Mouse (Mus musculus): ENCODE measurements around the gene Egln2. TPM values are rescaled to one million over a fixed set of nuclear protein-coding genes. Genes with fewer than 3 reads are reported as not detected.

Gene Egln2
- polyA plus RNA-seq, 1 experiment from 2014 or later: 31.1 TPM

DNA sequence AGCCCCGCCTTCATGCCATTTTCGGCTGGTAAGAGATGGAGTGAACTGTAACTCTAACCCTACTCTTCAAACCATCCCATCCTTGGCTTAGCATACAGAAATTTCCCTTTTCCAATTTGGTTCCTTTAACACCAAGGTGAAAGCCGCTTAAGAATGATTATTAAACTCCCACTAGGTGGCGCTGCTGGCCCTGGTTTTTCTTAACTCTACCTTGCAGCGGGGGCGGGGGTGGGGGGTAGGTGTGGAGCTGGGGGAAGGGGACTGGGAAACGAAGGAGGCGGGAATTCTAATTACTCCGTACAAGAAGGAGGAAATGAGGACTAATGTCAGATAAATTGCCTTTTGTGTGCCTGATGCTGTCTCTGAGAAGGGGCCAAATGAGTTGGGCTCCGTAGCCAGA lies 34.0 kb downstream of the Egln2 start:
- Histone ChIP-seq H3K79me2 (ENCODE audit: inconsistent target) (no peaks in the 10 kb centered on the region), H3K4me3 (ENCODE audit: inconsistent target) (no peak overlapping the region), H3K36me3 (ENCODE audit: inconsistent target) (no peaks in the 10 kb centered on the region), H3K27ac (no peak overlapping the region)
- WGBS (ENCODE audit: missing documents): 13% methylated on average over 10 of the region's 10 CpGs

DNA sequence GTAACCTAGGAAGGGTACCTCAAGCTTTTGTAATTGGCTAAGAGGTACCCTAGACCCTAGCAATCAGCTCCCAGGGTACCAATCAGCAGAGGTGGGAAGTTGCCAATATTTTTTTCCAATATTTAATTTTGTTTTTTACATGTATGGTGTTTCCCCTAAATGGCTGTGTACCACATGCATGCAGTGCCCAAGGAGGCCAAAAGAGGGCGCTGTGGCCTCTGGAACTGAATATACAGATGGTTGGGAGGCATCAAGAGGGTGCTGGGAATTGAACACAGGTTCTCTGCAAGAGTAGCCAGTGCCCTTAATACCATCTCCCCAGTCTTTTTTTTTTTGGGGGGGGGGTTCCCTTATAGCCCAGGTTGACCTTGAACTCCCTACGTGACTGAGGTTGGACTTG lies 35.2 kb downstream of the Egln2 start:
- WGBS (ENCODE audit: missing documents): 65% methylated on average over 2 of the region's 2 CpGs
- Histone ChIP-seq H3K4me3 (ENCODE audit: inconsistent target) (no peak overlapping the region), H3K27ac (no peak overlapping the region), H3K36me3 (ENCODE audit: inconsistent target) (no peaks in the 10 kb centered on the region), H3K79me2 (ENCODE audit: inconsistent target) (no peaks in the 10 kb centered on the region)

DNA sequence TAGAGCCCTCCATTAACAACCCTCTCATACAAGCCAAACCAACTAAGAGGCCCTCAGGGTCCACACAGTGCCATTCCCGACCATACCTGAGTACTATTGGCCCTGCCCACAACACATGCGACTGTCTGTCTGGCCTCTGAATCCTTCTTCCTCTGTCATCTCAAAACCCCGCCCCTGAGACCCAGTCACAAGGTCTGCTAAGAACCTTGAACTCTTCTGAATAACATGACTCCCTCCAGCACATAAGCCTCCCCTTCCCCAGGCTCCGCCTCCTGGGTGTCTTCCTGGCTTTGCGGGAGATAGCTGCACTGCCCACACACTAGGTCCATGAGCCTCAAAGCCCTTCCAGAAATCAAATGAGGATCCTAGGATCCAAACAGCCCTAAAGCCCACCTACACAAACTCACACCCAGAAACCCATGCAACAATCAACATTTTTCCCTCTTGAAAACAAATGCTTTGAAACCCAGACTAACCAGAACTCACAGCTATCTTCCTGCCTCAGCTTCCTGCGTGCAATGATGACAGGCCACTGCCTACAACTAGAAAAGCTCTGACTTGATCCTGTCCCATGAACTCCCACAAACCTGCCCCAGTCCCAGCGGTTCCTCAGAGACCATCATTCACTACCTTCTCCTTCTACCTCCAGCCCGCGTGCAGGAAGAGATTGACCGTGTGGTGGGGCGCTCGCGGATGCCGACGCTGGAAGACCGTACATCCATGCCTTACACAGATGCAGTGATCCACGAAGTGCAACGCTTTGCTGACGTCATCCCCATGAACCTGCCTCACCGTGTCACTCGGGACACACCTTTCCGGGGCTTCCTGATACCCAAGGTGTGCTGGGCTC lies 35.9 kb downstream of the Egln2 start:
- H3K79me2 ChIP-seq (ENCODE audit: inconsistent target): no peaks in the 10 kb centered on the region
- 88% methylated on average over 22 of the region's 22 CpGs for WGBS (ENCODE audit: missing documents)

DNA sequence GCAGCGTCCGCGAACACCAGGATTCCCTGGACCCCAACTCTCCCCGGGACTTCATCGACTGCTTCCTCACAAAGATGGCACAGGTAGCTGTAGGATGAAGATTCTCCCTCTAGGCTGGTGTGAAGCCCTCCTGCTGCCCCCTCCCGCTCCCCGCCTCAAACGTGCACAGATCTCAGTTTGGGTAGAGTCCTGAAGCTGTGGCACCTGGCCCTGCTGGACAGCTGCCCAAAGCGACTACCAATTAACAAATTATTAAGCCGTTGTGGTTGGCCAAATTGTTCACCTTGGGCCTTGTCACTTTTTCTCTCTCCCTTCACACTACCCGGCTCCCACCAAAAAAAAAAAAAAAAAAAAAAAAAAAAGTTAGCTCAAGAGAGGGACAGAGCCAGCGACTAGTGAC lies 36.8 kb downstream of the Egln2 start:
- Histone ChIP-seq H3K79me2 (ENCODE audit: inconsistent target) (no peaks in the 10 kb centered on the region), H3K4me3 (ENCODE audit: inconsistent target) (no peak overlapping the region)
- WGBS (ENCODE audit: missing documents): 81% methylated on average over 8 of the region's 12 CpGs

More for the DNA sequence above, 35.9 kb downstream of the Egln2 start:
- Histone ChIP-seq H3K36me3 (ENCODE audit: inconsistent target) (no peaks in the 10 kb centered on the region), H3K4me3 (ENCODE audit: inconsistent target) (no peak overlapping the region), H3K27ac (no peak overlapping the region)

DNA sequence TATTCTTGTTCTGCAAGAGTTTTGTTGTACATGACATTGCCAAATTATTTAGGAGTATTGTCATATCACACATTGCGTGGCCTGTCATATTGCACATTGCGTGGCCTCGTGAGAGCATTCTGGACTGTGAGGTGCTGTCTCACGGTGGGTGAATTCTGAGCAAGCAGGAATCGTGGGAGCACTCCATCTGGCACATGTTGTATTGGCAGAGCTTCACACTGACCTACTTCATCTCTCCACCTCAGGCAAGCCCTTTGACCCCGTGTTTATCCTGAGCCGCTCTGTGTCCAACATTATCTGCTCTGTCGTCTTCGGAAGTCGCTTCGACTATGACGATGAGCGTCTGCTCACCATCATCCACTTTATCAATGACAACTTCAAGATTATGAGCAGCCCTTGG lies 37.7 kb downstream of the Egln2 start:
- no peak overlapping the region for H3K27ac ChIP-seq
- WGBS (ENCODE audit: missing documents): 86% methylated on average over 13 of the region's 13 CpGs
- no peaks in the 10 kb centered on the region for H3K79me2 ChIP-seq (ENCODE audit: inconsistent target)
- H3K36me3 ChIP-seq (ENCODE audit: inconsistent target): no peaks in the 10 kb centered on the region
- H3K4me3 ChIP-seq (ENCODE audit: inconsistent target): no peak overlapping the region

More for the DNA sequence above, 36.8 kb downstream of the Egln2 start:
- Histone ChIP-seq H3K27ac (no peak overlapping the region), H3K36me3 (ENCODE audit: inconsistent target) (no peaks in the 10 kb centered on the region)

DNA sequence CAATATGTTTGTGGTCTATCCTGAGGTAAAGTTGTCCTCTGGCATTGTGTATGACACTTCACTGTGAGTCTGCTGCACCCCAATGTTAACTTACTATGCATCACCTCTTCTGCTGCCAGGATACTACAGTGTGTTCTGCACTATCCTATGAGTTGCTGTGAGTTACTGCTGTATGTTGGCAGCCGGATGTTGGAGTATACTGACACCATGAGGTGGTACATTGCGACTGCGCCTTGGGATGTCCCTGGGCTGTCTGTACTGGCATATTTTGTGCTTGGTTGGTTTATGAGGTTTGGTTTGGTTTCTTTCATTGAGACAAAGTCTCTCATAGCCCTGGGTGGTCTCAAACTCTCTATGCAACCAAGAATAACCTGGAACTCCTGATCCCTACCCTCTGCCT lies 38.4 kb downstream of the Egln2 start:
- WGBS (ENCODE audit: missing documents): 17% methylated on average over 3 of the region's 3 CpGs
- Histone ChIP-seq H3K79me2 (ENCODE audit: inconsistent target) (no peaks in the 10 kb centered on the region), H3K4me3 (ENCODE audit: inconsistent target) (no peak overlapping the region), H3K36me3 (ENCODE audit: inconsistent target) (no peaks in the 10 kb centered on the region), H3K27ac (no peak overlapping the region)

DNA sequence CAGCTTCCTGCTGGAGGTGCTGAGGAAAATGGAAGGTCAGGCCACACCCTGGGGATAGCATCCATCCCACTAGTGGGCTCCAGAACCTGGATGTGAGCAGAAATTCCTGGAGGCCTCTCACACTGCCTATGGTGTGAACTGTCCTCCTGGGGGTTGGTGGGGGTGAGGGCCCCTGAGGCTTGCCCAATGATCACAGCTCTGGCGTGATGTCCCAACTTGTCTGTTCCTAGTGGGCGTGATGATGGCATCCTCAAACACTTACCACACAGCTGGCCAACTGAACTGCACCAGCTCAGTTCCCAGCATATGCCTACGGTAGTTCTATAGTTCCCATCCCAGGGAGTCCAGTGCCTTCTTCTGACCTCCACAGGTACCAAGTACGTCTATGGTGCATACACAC lies 41.6 kb downstream of the Egln2 start:
- no peaks in the 10 kb centered on the region for H3K79me2 ChIP-seq (ENCODE audit: inconsistent target)
- no peaks in the 10 kb centered on the region for H3K36me3 ChIP-seq (ENCODE audit: inconsistent target)
- H3K27ac ChIP-seq: no peak overlapping the region
- no peak overlapping the region for H3K4me3 ChIP-seq (ENCODE audit: inconsistent target)
- 76% methylated on average over 4 of the region's 4 CpGs for WGBS (ENCODE audit: missing documents)

DNA sequence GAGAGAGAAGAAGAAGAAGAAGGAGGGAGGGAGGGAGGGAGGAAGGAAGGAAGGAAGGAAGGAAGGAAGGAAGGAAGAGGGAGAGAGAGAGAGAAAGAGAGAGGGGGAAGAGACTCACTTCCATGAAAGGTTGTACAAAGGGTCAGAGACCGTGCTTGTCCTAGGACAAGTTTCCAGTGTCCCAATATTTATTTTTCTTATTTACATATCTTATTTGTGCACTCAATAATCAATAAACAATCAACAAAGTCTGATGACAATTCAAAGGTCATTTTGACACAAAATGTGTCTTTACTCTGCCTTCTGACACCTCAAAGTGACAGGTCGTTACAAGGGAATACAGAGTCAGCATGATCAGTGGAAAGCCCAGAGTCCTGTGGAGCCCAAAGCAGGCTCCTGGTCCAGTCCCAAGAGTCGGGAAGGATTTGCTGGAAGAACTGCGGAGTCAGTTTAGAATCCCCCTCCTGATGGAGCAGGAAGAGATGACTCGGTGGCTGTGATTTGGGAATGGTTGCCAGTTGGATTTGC lies 42.2 kb downstream of the Egln2 start:
- 81% methylated on average over 5 of the region's 5 CpGs for WGBS (ENCODE audit: missing documents)
- H3K27ac ChIP-seq: no peak overlapping the region

DNA sequence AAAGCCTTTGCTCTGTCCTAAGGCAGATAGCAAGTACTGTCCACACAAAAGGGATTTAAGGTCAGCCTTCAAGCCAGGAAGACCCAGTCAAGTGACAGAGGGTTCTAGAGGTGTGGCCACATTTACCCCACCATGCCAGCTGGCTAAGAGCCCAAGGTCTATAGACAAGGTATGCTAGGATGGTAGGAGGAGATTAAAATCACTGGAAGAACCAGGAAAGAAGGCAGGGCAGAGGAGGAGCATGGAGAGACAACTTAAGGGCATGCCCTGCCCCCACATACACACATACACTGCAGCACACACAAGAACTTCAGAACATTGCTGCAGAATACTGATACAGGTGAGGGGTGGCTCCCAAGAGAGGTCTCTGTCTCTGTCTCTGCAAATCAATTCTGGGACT lies 46.9 kb downstream of the Egln2 start, which contains the start of gene Cyp2f2:
TSS of gene Cyp2f2 (plus strand) at position 234 of the 400 bp plus-strand sequence.
- H3K27ac ChIP-seq: no peak within 1 kb of the TSS
- H3K79me2 ChIP-seq (ENCODE audit: inconsistent target): no peaks in the 10 kb centered on the region
- no peaks in the 10 kb centered on the region for H3K36me3 ChIP-seq (ENCODE audit: inconsistent target)
- H3K4me3 ChIP-seq (ENCODE audit: inconsistent target): no peak within 1 kb of the TSS

More for the DNA sequence above, 42.2 kb downstream of the Egln2 start:
- Histone ChIP-seq H3K36me3 (ENCODE audit: inconsistent target) (no peaks in the 10 kb centered on the region), H3K4me3 (ENCODE audit: inconsistent target) (no peak overlapping the region), H3K79me2 (ENCODE audit: inconsistent target) (no peaks in the 10 kb centered on the region)

DNA sequence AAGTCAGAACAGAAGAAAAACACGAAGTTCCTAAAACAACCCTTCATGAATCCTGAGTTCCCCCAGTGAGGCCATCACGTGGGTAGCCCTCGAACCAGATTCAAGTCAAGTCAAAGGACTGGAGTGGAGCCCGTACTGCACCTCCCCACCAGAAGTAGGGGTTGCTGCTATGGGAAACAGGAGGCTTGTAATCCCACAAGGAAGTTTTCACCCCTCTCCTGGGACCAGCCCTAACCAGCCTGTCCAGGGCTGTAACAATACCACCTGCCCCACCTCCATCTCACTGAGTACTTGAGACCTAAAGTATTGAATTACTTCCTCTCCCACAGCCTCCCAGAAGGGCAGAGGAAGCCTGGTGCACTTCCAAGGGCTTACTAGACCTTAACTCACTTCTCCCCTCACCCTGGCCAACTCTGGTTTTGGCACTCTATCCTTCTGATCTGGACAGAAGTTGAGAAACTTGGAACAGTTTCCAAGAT lies 48.5 kb downstream of the Egln2 start:
- Histone ChIP-seq H3K79me2 (ENCODE audit: inconsistent target) (no peaks in the 10 kb centered on the region), H3K4me3 (ENCODE audit: inconsistent target) (no peak overlapping the region), H3K27ac (no peak overlapping the region), H3K36me3 (ENCODE audit: inconsistent target) (no peaks in the 10 kb centered on the region)
- WGBS (ENCODE audit: missing documents): 31% methylated on average over 4 of the region's 4 CpGs

DNA sequence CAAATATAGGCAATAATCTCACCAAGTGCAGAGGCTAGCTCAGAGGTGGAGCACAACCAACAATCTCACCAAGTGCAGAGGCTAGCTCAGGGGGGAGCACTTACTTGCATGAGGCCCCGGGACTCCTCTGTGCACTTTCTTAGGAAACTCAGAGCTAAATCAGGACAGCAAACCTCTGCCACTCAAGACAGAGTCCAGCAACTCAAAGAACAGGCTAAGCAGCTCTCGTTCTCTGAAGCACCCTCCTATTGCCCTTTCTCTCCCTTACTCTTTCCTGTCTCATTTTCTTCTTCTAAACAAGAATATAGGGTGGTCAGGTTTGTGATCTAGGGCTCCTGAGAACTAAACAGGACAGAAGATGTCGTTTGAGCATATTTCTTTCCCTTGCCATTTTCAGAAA lies 54.6 kb downstream of the Egln2 start:
- no peak overlapping the region for H3K27ac ChIP-seq
- WGBS (ENCODE audit: missing documents): 69% methylated on average over 3 of the region's 3 CpGs
- no peaks in the 10 kb centered on the region for H3K79me2 ChIP-seq (ENCODE audit: inconsistent target)
- no peak overlapping the region for H3K4me3 ChIP-seq (ENCODE audit: inconsistent target)
- no peaks in the 10 kb centered on the region for H3K36me3 ChIP-seq (ENCODE audit: inconsistent target)

DNA sequence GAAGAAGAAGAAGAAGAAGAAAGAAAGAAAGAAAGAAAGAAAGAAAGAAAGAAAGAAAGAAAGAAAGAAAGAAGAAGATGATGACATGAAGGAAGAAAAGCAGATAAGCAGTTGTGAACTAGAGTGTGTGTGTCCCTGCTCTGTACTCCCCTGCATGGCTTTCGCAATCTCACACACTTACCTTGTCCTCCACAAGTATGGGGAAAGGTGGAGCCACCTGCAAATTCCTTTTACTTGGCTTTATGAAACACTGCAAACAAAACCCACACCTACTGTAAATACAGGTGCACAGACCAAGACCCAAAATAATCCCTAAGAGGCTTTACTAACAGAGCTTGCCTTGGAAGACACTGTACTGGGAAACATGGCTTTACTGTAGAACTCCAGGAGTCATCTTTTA lies 55.6 kb downstream of the Egln2 start:
- H3K36me3 ChIP-seq (ENCODE audit: inconsistent target): no peaks in the 10 kb centered on the region
- 89% methylated on average over 1 of the region's 1 CpGs for WGBS (ENCODE audit: missing documents)

DNA sequence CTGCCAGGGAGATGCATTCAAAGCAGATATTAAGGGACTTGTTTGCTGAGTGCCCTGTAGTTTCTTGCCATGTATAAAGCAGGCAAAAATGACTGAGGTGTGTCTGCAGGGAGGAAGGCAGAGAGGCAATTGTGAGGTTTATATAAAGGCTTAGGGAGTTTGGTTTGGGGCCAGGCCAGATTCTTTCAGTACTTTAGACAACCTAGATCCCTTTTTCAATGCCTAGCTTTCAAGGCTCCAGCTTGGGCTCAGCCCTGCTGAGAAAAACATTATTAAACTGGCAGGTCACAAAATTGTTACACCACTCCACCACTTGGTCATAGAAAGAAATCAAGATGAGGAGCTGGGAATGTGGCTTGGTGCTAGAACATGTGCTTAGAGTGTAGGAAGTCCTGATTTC lies 56.3 kb downstream of the Egln2 start:
- no peak overlapping the region for H3K4me3 ChIP-seq (ENCODE audit: inconsistent target)

More for the DNA sequence above, 55.6 kb downstream of the Egln2 start:
- no peak overlapping the region for H3K4me3 ChIP-seq (ENCODE audit: inconsistent target)
- H3K79me2 ChIP-seq (ENCODE audit: inconsistent target): no peaks in the 10 kb centered on the region
- no peak overlapping the region for H3K27ac ChIP-seq

More for the DNA sequence above, 56.3 kb downstream of the Egln2 start:
- Histone ChIP-seq H3K36me3 (ENCODE audit: inconsistent target) (no peaks in the 10 kb centered on the region), H3K27ac (no peak overlapping the region), H3K79me2 (ENCODE audit: inconsistent target) (no peaks in the 10 kb centered on the region)

Data from macrophage (primary cell).